Mouse (Mus musculus) liver, embryonic 18 days (tissue): ENCODE data around the gene Tecrl. TPM values are rescaled to one million over a fixed set of nuclear protein-coding genes. Genes with fewer than 3 reads are reported as not detected.

Source experiments
- polyA plus RNA-seq: library from polyadenylated mRNA; depleted of rRNA; stranded (reverse); fragments of >200 nt; gene quantifications from 2 replicates; pipeline ENCODE4 v1.2.3, GENCODE M21; 2012; rRNA removed

Gene Tecrl
- 0.01 and 0.02 TPM in 2 replicates for polyA plus RNA-seq

DNA sequence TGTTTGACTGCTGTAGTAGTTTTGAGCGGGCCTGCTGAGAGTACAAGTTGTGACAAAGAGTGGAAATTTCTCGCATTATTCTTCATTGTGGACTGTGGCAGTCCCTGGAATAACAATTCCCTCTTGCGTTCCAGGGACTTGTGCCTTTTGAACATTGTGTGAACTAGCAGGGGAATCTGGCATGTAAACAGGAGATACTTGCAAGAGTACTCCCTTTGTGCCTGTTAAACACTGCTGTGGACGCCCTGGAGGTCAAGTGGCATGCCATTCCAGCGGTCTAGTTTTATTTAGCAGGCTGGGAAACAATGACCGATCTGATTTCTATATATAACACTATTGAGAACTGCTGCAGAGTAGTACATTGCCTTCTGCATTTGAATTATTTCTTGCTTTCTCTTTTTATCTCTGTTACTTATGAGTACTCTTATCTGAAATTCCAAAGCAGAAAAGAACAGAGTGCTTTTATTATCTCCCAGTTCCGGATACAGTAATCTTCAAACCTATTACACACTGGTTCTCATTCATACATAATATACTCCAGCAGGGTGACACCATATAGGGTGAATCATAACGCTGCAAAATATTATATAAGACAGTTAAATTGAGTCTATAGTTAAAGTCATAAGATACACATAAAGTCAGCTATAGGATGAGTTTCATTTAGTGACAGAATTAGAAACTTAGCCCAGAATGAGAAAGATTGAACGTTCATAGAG, at the start of gene Tecrl:
Gene Tecrl (minus strand): TSS at position 350 of the 716 bp plus-strand sequence.

